Comparison of ENCODE assay signal across 9 mouse cellular contexts in genomic region chr1:87270641-87271467, GRCm38 (mm10). TPM values are rescaled to one million over a fixed set of nuclear protein-coding genes. Genes with fewer than 3 reads are reported as not detected.
A peak's percentile ranks its signal among the peaks of the same experiment; 100 is the strongest.
DNase-seq lines count a peak whose midpoint lies in the region; ATAC-seq and TF ChIP-seq lines count a peak whose summit lies in the region.
"Had no signal": no experiment of that assay in that cellular context is flagged by ENCODE, and none has a peak within 500 bp of the region (broad histone marks: within the 10 kb centered on the region; RNA-seq: fewer than 3 reads in every experiment).

No protein-coding gene starts in this region.

- no peaks in the 10 kb centered on the region for H3K9me3 ChIP-seq in heart, embryonic 10.5 days
- H3K9me3 ChIP-seq in limb, embryonic 13.5 days, result no peaks in the 10 kb centered on the region

- H3K27me3 ChIP-seq in kidney, adult 2 months (replicated peaks; ENCODE audit: control insufficient read depth, insufficient read depth, low read length), result no peaks in the 10 kb centered on the region
- peaks cover 57% of the 10 kb centered on the region for H3K27me3 ChIP-seq in heart, embryonic 10.5 days (ENCODE audit: insufficient read depth, poor library complexity, severe bottlenecking)
- H3K27me3 ChIP-seq in limb, embryonic 13.5 days, result peaks cover 28% of the 10 kb centered on the region

- TF ChIP-seq POLR2A in kidney, adult 2 months (IDR thresholded peaks at IDR 0.05; ENCODE audit: low read depth, low read length), result no peak

- H3K4me2 ChIP-seq in limb, embryonic 13.5 days (replicated peaks), result peak overlapping the region; percentile 51

- H3K27ac ChIP-seq in kidney, adult 2 months (ENCODE audit: insufficient read depth, low read depth, low read length), result peak overlapping the region; percentile 72
- H3K27ac ChIP-seq in heart, embryonic 10.5 days, result peak overlapping the region; percentile 47; the same call in 1 of the 2 replicates
- H3K27ac ChIP-seq in limb, embryonic 13.5 days, result peak overlapping the region; percentile 61

- no peak for TF ChIP-seq CTCF in kidney, adult 2 months (conservative IDR thresholded peaks at IDR 0.05; ENCODE audit: insufficient read depth, insufficient read length, low read depth, low read length)

- H3K4me3 ChIP-seq in kidney, adult 2 months (ENCODE audit: insufficient read depth, low read depth, low read length), result no peak overlapping the region
- peak overlapping the region; percentile 35 for H3K4me3 ChIP-seq in heart, embryonic 10.5 days
- H3K4me3 ChIP-seq in limb, embryonic 13.5 days, result no peak overlapping the region
- H3K4me3 ChIP-seq: erythroblast, embryonic 14.5 days had no signal

- peaks cover 11% of the 10 kb centered on the region; the same call in 1 of the 2 replicates for H3K4me1 ChIP-seq in kidney, adult 2 months (ENCODE audit: control insufficient read depth, insufficient read depth, low read length)
- H3K4me1 ChIP-seq in heart, embryonic 10.5 days, result peaks cover 40% of the 10 kb centered on the region
- H3K4me1 ChIP-seq in limb, embryonic 13.5 days, result peaks cover 20% of the 10 kb centered on the region

- H3K36me3 ChIP-seq in kidney, adult 2 months (ENCODE audit: control insufficient read depth, insufficient read depth, low read length), result no peaks in the 10 kb centered on the region
- no peaks in the 10 kb centered on the region for H3K36me3 ChIP-seq in heart, embryonic 10.5 days
- no peaks in the 10 kb centered on the region for H3K36me3 ChIP-seq in limb, embryonic 13.5 days

- peak; percentile 82 for ATAC-seq in limb, embryonic 13.5 days (ENCODE audit: low FRiP score, low read depth)
- no peak; the same call in 1 of the 2 replicates for ATAC-seq in cerebellum, adult (ENCODE audit: insufficient number of reproducible peaks, low FRiP score, low TSS enrichment)

- H3K9ac ChIP-seq in limb, embryonic 13.5 days, result peak overlapping the region; percentile 3; the same call in 1 of the 2 replicates

- DNase-seq in kidney, adult 2 months, result peak; percentile 44
- DNase-seq in kidney, adult 11 months, result no peak
- peak; percentile 47 for DNase-seq in embryo, embryonic 9.5 days (ENCODE audit: extremely low spot score)
- no peak for DNase-seq in heart, embryonic 10.5 days (ENCODE audit: low spot score)
- no peak for DNase-seq in urinary bladder, adult 18-20 months (ENCODE audit: low spot score in 2 of 2)
- DNase-seq in yolk sac, embryonic 10.5 days (ENCODE audit: low spot score), result no peak

- WGBS in kidney, adult 2 months, result 31% methylated on average over 20 of the region's 20 CpGs
- 5% methylated on average over 19 of the region's 20 CpGs for WGBS in heart, embryonic 10.5 days
- WGBS in limb, embryonic 13.5 days, result 5% methylated on average over 18 of the region's 20 CpGs

RNA-seq across cellular contexts. Expression of gene Efhd1, which starts 6.7 kb away (rescaled TPM):
- polyA plus RNA-seq in kidney, adult 2 months (2012; rRNA removed), result 152 and 161 TPM in 2 replicates
- polyA plus RNA-seq in heart, embryonic 10.5 days (2016; fragmentation: Nextera tagmentation; extraction: Ambion mirVana), result 0.44 and 0.86 TPM in 2 replicates
- polyA plus RNA-seq in limb, embryonic 13.5 days (2015; fragmentation: Nextera tagmentation; extraction: Ambion mirVana), result 0.69 and 0.89 TPM in 2 replicates
- polyA plus RNA-seq: erythroblast, embryonic 14.5 days had no signal

RNA-seq across cellular contexts. Expression of gene Gigyf2, which starts 55.9 kb away (rescaled TPM):
- polyA plus RNA-seq in kidney, adult 2 months (2012; rRNA removed), result 40.4 and 47.1 TPM in 2 replicates
- 33.0 and 38.2 TPM in 2 replicates for polyA plus RNA-seq in heart, embryonic 10.5 days (2016; fragmentation: Nextera tagmentation; extraction: Ambion mirVana)
- polyA plus RNA-seq in limb, embryonic 13.5 days (2015; fragmentation: Nextera tagmentation; extraction: Ambion mirVana), result 62.7 and 65.3 TPM in 2 replicates

RNA-seq across cellular contexts. Expression of gene Eif4e2, which starts 57.1 kb away (rescaled TPM):
- 33.0 and 42.7 TPM in 2 replicates for polyA plus RNA-seq in kidney, adult 2 months (2012; rRNA removed)
- 153 and 174 TPM in 2 replicates for polyA plus RNA-seq in heart, embryonic 10.5 days (2016; fragmentation: Nextera tagmentation; extraction: Ambion mirVana)
- polyA plus RNA-seq in limb, embryonic 13.5 days (2015; fragmentation: Nextera tagmentation; extraction: Ambion mirVana), result 178 and 181 TPM in 2 replicates

Comparison
In these comparisons a context has a peak if more than half of its experiments do, and no peak if none do; other contexts are left out.
1. DNase-seq: peak in kidney, adult 2 months (single experiment) and embryo, embryonic 9.5 days (single experiment); none in kidney, adult 11 months (single experiment), heart, embryonic 10.5 days (single experiment), urinary bladder, adult 18-20 months (0 of 2) and yolk sac, embryonic 10.5 days (single experiment).
2. RNA of gene Efhd1, which starts 6.7 kb away (polyA plus RNA-seq): 152 to 161 TPM in kidney, adult 2 months; 0.69 to 0.89 TPM in limb, embryonic 13.5 days and 0.44 to 0.86 TPM in heart, embryonic 10.5 days; every median in the first group is over 10 times any median in the second.
3. Peak in every context shown above with its lines, with median percentiles within 50 percentile points of each other: H3K27ac ChIP-seq.